Mouse (Mus musculus) heart, adult 2 months (tissue): ENCODE data around the gene Rtf1. TPM values are rescaled to one million over a fixed set of nuclear protein-coding genes. Genes with fewer than 3 reads are reported as not detected.
"Not testable (repeated sequence)": the region's sequence is repeated elsewhere in the genome, so short reads cannot be mapped to it uniquely, and the experiment has no call there.

Experiments used
- DNase-seq, 2 experiments: peaks; one replicate each; pipeline ENCODE4 v3.0.0; 2021
- H3K27ac ChIP-seq: fragments of 200-600 bp; 2 replicates; pipeline ENCODE4 v1.8.1; 2022
- H3K27me3 ChIP-seq: fragments of 200-500 bp; 2 replicates; pipeline ENCODE4 v1.6.1; 2012; ENCODE audit warnings: mild to moderate bottlenecking, low read length, inconsistent platforms, mixed read lengths; ENCODE audit not compliant: control insufficient read depth, insufficient read depth
- H3K36me3 ChIP-seq: fragments of 200-500 bp; 2 replicates; pipeline ENCODE4 v1.6.1; 2012; ENCODE audit warnings: low read length, inconsistent platforms; ENCODE audit not compliant: control insufficient read depth, insufficient read depth
- H3K4me1 ChIP-seq: fragments of 200-500 bp; 2 replicates; pipeline ENCODE4 v1.6.1; 2011; ENCODE audit warnings: low read length; ENCODE audit not compliant: control insufficient read depth, insufficient read depth
- H3K4me3 ChIP-seq: fragments of 200-600 bp; 2 replicates; pipeline ENCODE4 v1.8.1; 2022
- H3K79me2 ChIP-seq: fragments of 200-500 bp; replicated peaks from 2 replicates; pipeline ENCODE4 v1.6.1; 2012; ENCODE audit warnings: mild to moderate bottlenecking, inconsistent platforms, low read length, moderate library complexity, mixed read lengths; ENCODE audit not compliant: control insufficient read depth, insufficient read depth
- H3K9ac ChIP-seq: fragments of 200-500 bp; 2 replicates; pipeline ENCODE4 v1.6.1; 2012; ENCODE audit warnings: low read depth, mild to moderate bottlenecking, control low read depth, inconsistent platforms, low read length, mixed read lengths
- CTCF ChIP-seq: fragments of 200-600 bp; IDR thresholded peaks from 2 replicates; pipeline ENCODE4 v1.8.1; 2022; ENCODE audit warnings: antibody characterized with exemption, mild to moderate bottlenecking, moderate library complexity
- EP300 ChIP-seq: fragments of 200-500 bp; IDR thresholded peaks from 2 replicates; pipeline ENCODE4 v1.6.1; 2011; ENCODE audit warnings: low read depth, low read length, control low read depth; ENCODE audit not compliant: insufficient read depth
- POLR2A ChIP-seq: fragments of 200-500 bp; IDR thresholded peaks from 2 replicates; pipeline ENCODE4 v1.6.1; 2011; ENCODE audit warnings: mild to moderate bottlenecking, low read depth, low read length, control low read depth; ENCODE audit not compliant: insufficient read depth
- WGBS: fragments of 180-500 bp; shearing (Covaris S2); methylation state at CpG from one replicate; pipeline ENCODE4 v1.1.7; 2018; 5-methylcytosine and 5-hydroxymethylcytosine counted together
- intact Hi-C: fragments of 180-260 bp; cut with DNase I; formaldehyde crosslinking; loops from one replicate; pipeline ENCODE4 v1.15.1; 2025
- polyA plus RNA-seq: library from polyadenylated mRNA; depleted of rRNA; stranded (reverse); fragments of >200 nt; gene quantifications from 2 replicates; pipeline ENCODE4 v1.2.3, GENCODE M21; 2012
- total RNA-seq, 2 experiments: library from RNA; stranded (reverse); gene quantifications; 2 replicates each; pipeline ENCODE4 v1.2.3; 2021

Rtf1 gene
- total and polyA plus RNA-seq, 3 experiments = 8.7 to 22.8 (median 21.9) TPM

- no peak overlapping the region for H3K27ac ChIP-seq
- H3K4me1 ChIP-seq = no peaks in the 10 kb centered on the region
- H3K36me3 ChIP-seq = peaks cover 2% of the 10 kb centered on the region
- H3K4me3 ChIP-seq = no peak overlapping the region
- no peak for DNase-seq
- 92% methylated on average over 3 of the region's 3 CpGs for WGBS
- intact Hi-C loops = no loop called here
- H3K79me2 ChIP-seq = no peaks in the 10 kb centered on the region
- TF ChIP-seq CTCF (no peak), EP300 (no peak), POLR2A (no peak)
- no peak overlapping the region for H3K9ac ChIP-seq
- no peaks in the 10 kb centered on the region for H3K27me3 ChIP-seq
Observed at GRCm38 (mm10) chr2:119710011-119710410, 35.1 kb downstream of the Rtf1 start.

- H3K9ac ChIP-seq, DNase-seq, intact Hi-C loops, H3K79me2 ChIP-seq, H3K4me3 ChIP-seq, H3K36me3 ChIP-seq, H3K4me1 ChIP-seq, H3K27ac ChIP-seq, H3K27me3 ChIP-seq: not testable (repeated sequence)
- WGBS = 100% methylated on average over 2 of the region's 2 CpGs
Observed at GRCm38 (mm10) chr2:119715868-119716267, 41.0 kb downstream of the Rtf1 start.

- Histone ChIP-seq H3K4me3 (no peak overlapping the region), H3K36me3 (no peaks in the 10 kb centered on the region), H3K27me3 (no peaks in the 10 kb centered on the region), H3K79me2 (no peaks in the 10 kb centered on the region), H3K4me1 (no peaks in the 10 kb centered on the region), H3K9ac (no peak overlapping the region), H3K27ac (no peak overlapping the region)
- TF ChIP-seq EP300 (no peak), POLR2A (no peak), CTCF (no peak)
- intact Hi-C loops = no loop called here
- no peak for DNase-seq
- 94% methylated on average over 8 of the region's 8 CpGs for WGBS
Observed at GRCm38 (mm10) chr2:119721070-119721469, 46.2 kb downstream of the Rtf1 start.

GRCm38 (mm10) chr2:119727762-119728416 lies 53.0 kb downstream of the Rtf1 start:
- DNase-seq = no peak
- intact Hi-C loops = no loop called here
- no peak overlapping the region for H3K27ac ChIP-seq
- no peak overlapping the region for H3K4me3 ChIP-seq
- H3K79me2 ChIP-seq = no peaks in the 10 kb centered on the region
- no peak for TF ChIP-seq CTCF
- no peak for TF ChIP-seq POLR2A
- no peak for TF ChIP-seq EP300
- 88% methylated on average over 3 of the region's 3 CpGs for WGBS
- no peaks in the 10 kb centered on the region for H3K27me3 ChIP-seq
- H3K4me1 ChIP-seq = no peaks in the 10 kb centered on the region
- H3K9ac ChIP-seq = no peak overlapping the region
- no peaks in the 10 kb centered on the region; the same call in 1 of the 2 replicates for H3K36me3 ChIP-seq

GRCm38 (mm10) chr2:119730735-119731134 lies 55.9 kb downstream of the Rtf1 start:
- WGBS = 90% methylated on average over 4 of the region's 4 CpGs
- DNase-seq = no peak
- Histone ChIP-seq H3K4me3 (no peak overlapping the region), H3K27me3 (no peaks in the 10 kb centered on the region), H3K27ac (no peak overlapping the region), H3K36me3 (no peaks in the 10 kb centered on the region; the same call in 1 of the 2 replicates), H3K79me2 (no peaks in the 10 kb centered on the region), H3K4me1 (no peaks in the 10 kb centered on the region), H3K9ac (no peak overlapping the region)
- intact Hi-C loops = no loop called here
- TF ChIP-seq CTCF (no peak), POLR2A (no peak), EP300 (no peak)

GRCm38 (mm10) chr2:119737124-119737523 lies 62.3 kb downstream of the Rtf1 start:
- Histone ChIP-seq H3K27me3 (no peaks in the 10 kb centered on the region; the same call in 1 of the 2 replicates), H3K9ac (no peak overlapping the region), H3K27ac (no peak overlapping the region), H3K4me1 (no peaks in the 10 kb centered on the region; the same call in 1 of the 2 replicates), H3K4me3 (no peak overlapping the region), H3K79me2 (no peaks in the 10 kb centered on the region), H3K36me3 (no peaks in the 10 kb centered on the region)
- no peak for DNase-seq
- intact Hi-C loops = no loop called here
- 19% methylated on average over 12 of the region's 12 CpGs for WGBS
- TF ChIP-seq EP300 (no peak), CTCF (no peak), POLR2A (no peak)
